Mouse (Mus musculus) midbrain, embryonic 10.5 days (tissue): ENCODE measurements at regions not wholly inside any gene's neighbourhood (a gene's known extent, or its start where the extent isn't known, plus 50 kb on each side); places are given as distances from the start of the nearest gene placed in this dataset.

Experiments
- DNase-seq: peaks from one replicate; pipeline ENCODE4 v3.0.0-alpha.2; 2017; ENCODE audit warnings: low spot score
- H3K27ac ChIP-seq: fragments of 300-500 bp; sonication (generic); replicated peaks from 2 replicates; pipeline ENCODE4 v1.5.1; 2016; ENCODE audit warnings: mild to moderate bottlenecking
- H3K27me3 ChIP-seq: fragments of 300-500 bp; sonication (generic); 2 replicates; pipeline ENCODE4 v1.6.1; 2016; ENCODE audit warnings: low read depth, mild to moderate bottlenecking; ENCODE audit not compliant: poor library complexity, severe bottlenecking
- H3K36me3 ChIP-seq: fragments of 300-500 bp; sonication (generic); 2 replicates; pipeline ENCODE4 v1.6.1; 2016; ENCODE audit warnings: mild to moderate bottlenecking, moderate library complexity
- H3K4me1 ChIP-seq: fragments of 300-500 bp; sonication (generic); 2 replicates; pipeline ENCODE4 v1.6.1; 2016
- H3K4me3 ChIP-seq: fragments of 300-500 bp; sonication (generic); 2 replicates; pipeline ENCODE4 v1.5.1; 2016; ENCODE audit warnings: mild to moderate bottlenecking, moderate library complexity
- H3K9me3 ChIP-seq: fragments of 300-500 bp; sonication (generic); replicated peaks from 2 replicates; pipeline ENCODE4 v1.6.1; 2016; ENCODE audit warnings: mild to moderate bottlenecking
- WGBS: fragments of 180-500 bp; shearing (Covaris S2); methylation state at CpG from one replicate; pipeline ENCODE4 v1.1.7; 2016; 5-methylcytosine and 5-hydroxymethylcytosine counted together

DNA sequence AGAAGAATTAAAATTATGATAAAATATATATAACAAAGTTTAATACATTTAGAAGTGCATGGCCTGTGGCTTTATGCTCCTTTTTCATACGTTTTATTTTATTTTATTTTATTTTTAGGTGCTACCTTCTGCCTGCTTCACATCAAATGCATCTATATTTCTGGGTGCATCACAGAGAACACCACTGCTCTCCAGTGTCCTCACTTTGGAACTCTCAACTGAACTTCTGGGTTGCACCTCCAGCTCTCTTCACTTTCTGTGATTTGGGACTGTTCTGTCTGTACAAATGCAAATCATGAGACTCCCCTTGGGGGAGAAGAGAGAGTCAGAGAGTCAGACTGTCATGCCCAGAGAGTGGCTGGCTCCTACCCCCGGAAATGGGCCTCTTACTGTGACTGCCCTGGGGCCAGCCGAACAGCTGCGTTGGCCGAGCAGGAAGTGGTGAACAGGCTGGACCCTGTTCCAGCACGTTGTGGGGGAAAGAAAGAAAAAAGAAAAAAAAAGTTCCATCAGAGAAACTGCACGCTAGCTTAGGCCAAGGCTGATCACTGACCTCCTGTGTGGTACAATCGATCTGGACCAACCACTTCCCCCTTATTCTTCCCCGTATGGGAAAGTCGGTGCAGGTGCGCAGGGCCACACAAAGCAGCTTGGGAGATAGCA lies 111.9 kb upstream of the Id2 start:
- peak overlapping the region; percentile 59; the same call in 1 of the 2 replicates for H3K27ac ChIP-seq
- WGBS, result 47% methylated on average over 11 of the region's 11 CpGs

DNA sequence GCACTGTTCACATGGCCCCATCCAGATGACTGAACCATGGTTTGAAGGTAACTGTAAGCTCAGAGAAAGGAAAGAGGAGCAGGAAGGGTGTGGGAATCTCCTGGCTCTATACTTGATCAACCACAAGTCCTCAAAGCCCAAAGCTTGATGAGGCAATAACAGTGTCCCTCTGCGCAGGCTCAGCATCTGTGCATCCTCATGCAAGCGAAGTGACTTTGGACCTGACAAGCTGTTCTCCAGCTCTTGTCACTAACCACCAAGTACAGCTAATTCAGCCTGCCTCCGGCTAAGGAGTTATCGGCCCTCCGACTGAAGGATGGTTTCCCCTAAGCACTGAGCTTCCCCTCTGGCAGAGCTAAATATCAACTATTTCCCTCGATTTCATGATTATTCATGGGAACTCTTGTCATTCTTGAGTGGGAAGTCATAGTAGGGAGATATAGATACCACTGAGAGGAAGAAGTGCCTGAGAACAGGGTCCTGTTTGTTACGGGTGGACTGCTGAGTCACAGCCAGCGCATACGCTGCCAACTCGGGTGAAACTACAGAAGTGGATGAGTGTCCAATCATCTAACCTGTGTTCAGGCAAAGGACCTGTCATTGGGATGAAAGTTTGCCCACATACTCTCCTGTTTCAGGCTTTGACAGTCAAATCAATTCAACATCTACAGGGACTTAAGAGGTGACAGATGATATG lies 106.6 kb upstream of the Id2 start:
- 92% methylated on average over 10 of the region's 10 CpGs for WGBS
- H3K4me1 ChIP-seq, result peaks cover 4% of the 10 kb centered on the region; the same call in 1 of the 2 replicates
- H3K27me3 ChIP-seq, result no peaks in the 10 kb centered on the region
- no peaks in the 10 kb centered on the region; the same call in 1 of the 2 replicates for H3K9me3 ChIP-seq
- no peak overlapping the region; the same call in 1 of the 2 replicates for H3K27ac ChIP-seq
- no peak for DNase-seq
- no peaks in the 10 kb centered on the region for H3K36me3 ChIP-seq
- H3K4me3 ChIP-seq, result no peak overlapping the region

More for the DNA sequence above, 111.9 kb upstream of the Id2 start:
- no peaks in the 10 kb centered on the region for H3K36me3 ChIP-seq
- DNase-seq, result no peak
- H3K4me3 ChIP-seq, result no peak overlapping the region
- H3K27me3 ChIP-seq, result peaks cover 7% of the 10 kb centered on the region
- H3K9me3 ChIP-seq, result 0 out of 2 replicates have a peak, but pooled peaks cover 4% of the 10 kb centered on the region
- H3K4me1 ChIP-seq, result peaks cover 37% of the 10 kb centered on the region

DNA sequence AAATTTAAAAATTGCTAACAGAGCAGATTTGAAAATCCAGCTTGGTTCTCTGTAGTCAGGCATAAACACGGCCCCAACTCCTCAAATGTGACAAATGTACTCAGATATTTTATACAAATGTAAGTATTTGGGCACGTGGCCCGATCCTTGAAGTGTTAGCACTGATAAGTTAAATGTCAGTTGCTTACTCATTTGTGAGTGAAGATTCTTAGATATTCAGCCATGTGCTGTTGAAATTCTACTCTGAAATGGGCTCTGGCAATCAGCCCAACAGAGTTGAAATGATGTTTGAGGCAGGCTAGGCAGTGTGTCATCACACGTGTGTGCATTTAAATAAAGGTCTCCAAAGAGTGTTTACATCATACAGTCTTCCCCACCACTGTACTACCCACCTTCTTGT lies 103.2 kb upstream of the Id2 start:
- WGBS, result 92% methylated on average over 4 of the region's 4 CpGs
- no peak for DNase-seq

DNA sequence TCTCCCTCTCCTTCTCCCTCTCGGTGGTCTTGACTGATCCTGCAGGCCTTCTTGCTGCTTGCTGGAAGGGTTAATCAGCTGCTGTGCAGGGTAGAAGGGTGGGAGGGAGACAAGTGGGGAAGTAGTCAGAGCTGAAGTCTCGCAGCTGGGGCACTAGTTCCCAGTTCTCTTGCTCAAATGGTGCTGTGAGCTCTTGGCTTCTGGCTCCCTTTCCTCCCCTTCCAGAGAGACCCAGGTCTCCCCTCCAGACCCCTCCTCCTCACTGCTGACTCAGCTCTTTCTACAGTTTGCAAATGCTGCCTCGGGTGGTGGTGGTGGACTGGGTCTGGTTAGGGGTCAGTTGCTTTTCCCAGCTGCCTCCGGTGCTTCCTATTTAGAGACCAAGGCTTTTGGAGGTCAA lies 100.8 kb upstream of the Id2 start:
- peak overlapping the region; percentile 63 for H3K27ac ChIP-seq
- no peak overlapping the region for H3K4me3 ChIP-seq
- H3K4me1 ChIP-seq, result peaks cover 12% of the 10 kb centered on the region
- WGBS, result 41% methylated on average over 3 of the region's 4 CpGs
- DNase-seq, result no peak
- H3K9me3 ChIP-seq, result no peaks in the 10 kb centered on the region; the same call in 1 of the 2 replicates
- no peaks in the 10 kb centered on the region for H3K27me3 ChIP-seq
- H3K36me3 ChIP-seq, result no peaks in the 10 kb centered on the region

More for the DNA sequence above, 103.2 kb upstream of the Id2 start:
- no peaks in the 10 kb centered on the region for H3K27me3 ChIP-seq
- H3K27ac ChIP-seq, result no peak overlapping the region
- no peaks in the 10 kb centered on the region for H3K36me3 ChIP-seq
- no peak overlapping the region for H3K4me3 ChIP-seq
- peaks cover 12% of the 10 kb centered on the region for H3K4me1 ChIP-seq
- no peaks in the 10 kb centered on the region; the same call in 1 of the 2 replicates for H3K9me3 ChIP-seq

DNA sequence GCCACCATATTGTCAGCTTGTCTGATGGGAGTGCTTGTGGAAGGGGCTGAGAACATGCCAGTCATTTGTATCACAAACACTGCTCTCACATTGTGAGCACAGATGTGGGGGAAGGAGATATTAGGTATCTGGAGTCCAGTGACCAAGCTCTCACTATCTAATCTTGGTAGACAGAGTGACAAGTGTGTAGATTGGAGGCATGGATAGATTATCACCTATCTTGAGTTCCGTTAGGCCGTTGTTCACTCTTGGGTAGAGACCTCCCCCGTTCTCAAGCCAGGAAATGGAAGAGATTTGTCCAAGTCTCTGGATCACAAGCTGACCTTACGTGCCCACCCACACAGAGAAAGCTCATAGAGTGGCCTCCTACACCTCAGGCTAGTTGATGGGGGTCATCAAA lies 99.1 kb upstream of the Id2 start:
- WGBS, result 91% methylated on average over 4 of the region's 4 CpGs
- Histone ChIP-seq H3K4me1 (peaks cover 12% of the 10 kb centered on the region), H3K36me3 (no peaks in the 10 kb centered on the region), H3K27ac (no peak overlapping the region), H3K4me3 (no peak overlapping the region), H3K9me3 (no peaks in the 10 kb centered on the region; the same call in 1 of the 2 replicates), H3K27me3 (no peaks in the 10 kb centered on the region)
- DNase-seq, result no peak

DNA sequence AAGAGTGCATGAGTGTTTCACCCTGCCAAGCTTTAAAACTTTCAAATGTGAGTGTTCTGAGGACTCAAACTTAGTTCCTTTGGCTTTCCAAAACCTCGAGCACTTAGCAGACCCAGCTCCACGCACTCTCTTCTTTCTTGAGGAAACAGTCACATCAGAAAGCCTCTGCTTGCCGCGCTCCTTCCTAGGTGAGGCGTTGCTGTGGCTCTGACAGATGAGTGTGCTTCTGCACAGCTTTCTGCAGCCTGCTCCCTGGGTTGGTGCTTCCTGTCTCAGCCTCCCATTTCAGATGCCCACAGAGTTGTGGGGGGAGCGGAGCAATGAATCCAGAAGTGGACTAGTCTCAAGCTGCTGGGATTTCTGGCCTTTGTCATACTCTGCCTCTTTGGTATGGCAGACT lies 95.3 kb upstream of the Id2 start:
- no peaks in the 10 kb centered on the region for H3K36me3 ChIP-seq

DNA sequence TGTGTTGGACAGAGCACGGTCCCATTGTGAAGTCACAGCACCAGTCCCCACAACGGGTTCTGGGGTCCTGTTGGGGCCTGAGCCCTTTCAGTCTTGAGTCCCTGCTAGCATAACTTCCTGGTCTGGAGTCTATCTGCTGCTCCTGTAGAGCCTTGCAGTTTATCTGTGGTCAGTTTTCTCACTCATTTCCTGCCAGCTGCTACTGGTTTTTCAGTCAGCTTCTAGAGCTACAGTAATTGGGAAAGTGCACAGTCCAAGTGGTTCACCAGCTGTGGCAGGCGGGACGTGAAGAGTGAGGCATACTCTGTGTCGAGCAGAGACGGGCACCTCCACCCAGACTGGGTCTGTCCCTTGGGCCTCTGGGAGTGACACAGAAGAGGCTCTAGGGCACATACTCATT lies 93.4 kb upstream of the Id2 start:
- peak overlapping the region; percentile 42; the same call in 1 of the 2 replicates for H3K27ac ChIP-seq
- no peaks in the 10 kb centered on the region for H3K36me3 ChIP-seq
- no peaks in the 10 kb centered on the region for H3K27me3 ChIP-seq
- H3K9me3 ChIP-seq, result no peaks in the 10 kb centered on the region; the same call in 1 of the 2 replicates
- H3K4me1 ChIP-seq, result 0 out of 2 replicates have a peak, but pooled peaks cover 3% of the 10 kb centered on the region
- WGBS, result 82% methylated on average over 6 of the region's 6 CpGs
- H3K4me3 ChIP-seq, result no peak overlapping the region
- DNase-seq, result no peak

More for the DNA sequence above, 95.3 kb upstream of the Id2 start:
- Histone ChIP-seq H3K4me3 (no peak overlapping the region), H3K4me1 (peaks cover 4% of the 10 kb centered on the region; the same call in 1 of the 2 replicates), H3K27me3 (no peaks in the 10 kb centered on the region), H3K27ac (no peak overlapping the region), H3K9me3 (no peaks in the 10 kb centered on the region)
- DNase-seq, result no peak
- 92% methylated on average over 6 of the region's 6 CpGs for WGBS

DNA sequence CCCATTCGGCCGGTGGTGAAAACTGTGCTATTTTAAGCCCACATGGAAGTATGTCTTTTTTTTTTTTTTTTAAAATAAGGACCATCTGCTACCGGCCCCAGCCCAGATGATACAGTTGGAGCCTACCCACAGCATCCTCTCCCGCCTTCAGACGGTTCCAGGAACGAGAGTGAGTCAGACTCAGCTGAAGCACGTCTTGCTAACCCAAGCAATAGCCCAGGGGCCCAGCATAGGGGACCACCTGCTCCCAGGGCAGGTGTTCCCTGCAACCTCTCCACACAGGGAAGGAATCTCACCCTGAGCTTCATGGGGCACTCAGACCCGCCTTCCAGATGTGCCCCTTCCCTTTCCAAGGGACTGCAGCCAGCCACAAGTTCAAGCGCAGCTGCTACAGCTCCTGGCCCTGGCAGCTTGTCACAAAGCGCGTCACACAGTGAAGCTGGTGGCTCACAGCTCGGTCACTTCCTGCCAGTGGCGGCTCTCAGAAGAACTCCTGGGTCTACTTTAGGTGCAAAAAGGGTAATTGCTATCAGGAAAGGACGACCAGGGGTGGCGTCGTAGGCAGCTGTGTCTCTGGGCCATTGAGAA lies 92.3 kb upstream of the Id2 start:
- no peaks in the 10 kb centered on the region for H3K36me3 ChIP-seq
- no peak overlapping the region for H3K4me3 ChIP-seq
- 82% methylated on average over 16 of the region's 16 CpGs for WGBS
- no peak overlapping the region; the same call in 1 of the 2 replicates for H3K27ac ChIP-seq
- H3K27me3 ChIP-seq, result no peaks in the 10 kb centered on the region
- H3K4me1 ChIP-seq, result 0 out of 2 replicates have a peak, but pooled peaks cover 3% of the 10 kb centered on the region
- DNase-seq, result no peak
- no peaks in the 10 kb centered on the region; the same call in 1 of the 2 replicates for H3K9me3 ChIP-seq

DNA sequence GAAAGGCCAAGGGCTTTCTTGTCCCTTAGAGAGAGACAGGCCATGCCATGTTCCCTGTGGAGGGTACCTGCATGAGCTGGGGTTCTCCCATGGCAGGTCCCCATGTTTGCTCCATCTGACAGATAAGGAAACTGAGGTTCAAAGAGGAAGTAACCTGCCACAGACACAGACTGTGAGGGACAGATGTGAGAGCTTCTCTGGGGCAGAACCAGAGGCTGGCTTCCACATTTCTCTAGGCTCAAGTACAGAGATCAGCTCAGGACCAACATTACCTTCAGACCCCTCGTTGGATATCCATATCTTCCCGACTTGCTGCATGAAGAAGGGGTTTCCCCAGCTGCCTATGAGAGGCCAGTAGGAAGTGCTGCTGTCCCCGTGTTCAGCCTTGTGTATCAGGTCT lies 91.6 kb upstream of the Id2 start:
- H3K27ac ChIP-seq, result 0 out of 2 replicates have a peak overlapping the region, but pooled peaks have one; percentile 30
- WGBS, result 81% methylated on average over 3 of the region's 3 CpGs
- DNase-seq, result no peak
- H3K27me3 ChIP-seq, result no peaks in the 10 kb centered on the region
- H3K36me3 ChIP-seq, result no peaks in the 10 kb centered on the region
- H3K4me3 ChIP-seq, result no peak overlapping the region
- H3K4me1 ChIP-seq, result 0 out of 2 replicates have a peak, but pooled peaks cover 3% of the 10 kb centered on the region
- H3K9me3 ChIP-seq, result no peaks in the 10 kb centered on the region; the same call in 1 of the 2 replicates

DNA sequence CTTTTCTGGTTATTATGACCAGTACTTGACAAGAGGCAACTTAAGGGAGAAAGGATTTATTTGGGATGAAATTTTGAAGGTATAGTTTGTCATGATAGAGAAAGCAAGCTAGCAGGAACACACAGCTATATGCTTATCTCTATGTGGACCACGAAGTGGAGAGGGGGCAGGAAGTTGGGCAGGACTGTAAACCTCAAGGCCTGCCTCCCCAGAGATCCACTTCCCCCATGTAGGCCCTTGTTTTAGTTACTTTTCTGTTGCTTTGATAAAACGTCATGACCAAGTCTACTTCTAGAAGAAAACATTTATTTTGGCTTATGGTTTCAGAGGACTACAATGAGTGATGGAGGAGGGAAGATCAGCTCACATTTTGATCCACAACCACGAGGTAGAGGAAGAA lies 90.3 kb upstream of the Id2 start:
- H3K27ac ChIP-seq, result no peak overlapping the region
- H3K9me3 ChIP-seq, result no peaks in the 10 kb centered on the region; the same call in 1 of the 2 replicates
- 0 out of 2 replicates have a peak, but pooled peaks cover 3% of the 10 kb centered on the region for H3K4me1 ChIP-seq
- H3K27me3 ChIP-seq, result no peaks in the 10 kb centered on the region
- DNase-seq, result no peak
- no peaks in the 10 kb centered on the region for H3K36me3 ChIP-seq
- 77% methylated on average over 3 of the region's 3 CpGs for WGBS
- H3K4me3 ChIP-seq, result no peak overlapping the region

DNA sequence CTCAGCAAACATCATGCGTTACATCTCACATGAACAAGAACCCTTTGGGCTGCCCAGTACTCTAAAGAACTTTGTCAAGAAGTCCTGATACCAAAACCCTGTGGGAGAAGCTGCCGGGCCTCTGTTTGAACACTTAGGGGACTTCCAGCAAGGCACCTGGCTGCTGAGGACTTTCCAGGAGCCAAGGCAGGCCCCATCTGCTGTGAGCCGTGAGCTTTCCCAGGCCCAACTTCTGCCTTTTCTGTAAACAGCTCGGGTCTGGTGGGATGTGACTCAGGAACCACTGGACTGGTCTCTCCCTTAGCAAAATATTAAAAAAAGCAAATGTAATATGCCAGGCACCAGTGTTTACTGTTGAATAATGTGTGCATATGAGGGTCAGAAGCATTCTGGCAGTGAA lies 85.7 kb upstream of the Id2 start:
- H3K9me3 ChIP-seq, result peaks cover 9% of the 10 kb centered on the region; the same call in 1 of the 2 replicates
- no peaks in the 10 kb centered on the region for H3K27me3 ChIP-seq
- H3K27ac ChIP-seq, result no peak overlapping the region
- no peaks in the 10 kb centered on the region for H3K36me3 ChIP-seq
- DNase-seq, result no peak
- 0 out of 2 replicates have a peak, but pooled peaks cover 3% of the 10 kb centered on the region for H3K4me1 ChIP-seq
- no peak overlapping the region for H3K4me3 ChIP-seq
- 90% methylated on average over 4 of the region's 4 CpGs for WGBS

DNA sequence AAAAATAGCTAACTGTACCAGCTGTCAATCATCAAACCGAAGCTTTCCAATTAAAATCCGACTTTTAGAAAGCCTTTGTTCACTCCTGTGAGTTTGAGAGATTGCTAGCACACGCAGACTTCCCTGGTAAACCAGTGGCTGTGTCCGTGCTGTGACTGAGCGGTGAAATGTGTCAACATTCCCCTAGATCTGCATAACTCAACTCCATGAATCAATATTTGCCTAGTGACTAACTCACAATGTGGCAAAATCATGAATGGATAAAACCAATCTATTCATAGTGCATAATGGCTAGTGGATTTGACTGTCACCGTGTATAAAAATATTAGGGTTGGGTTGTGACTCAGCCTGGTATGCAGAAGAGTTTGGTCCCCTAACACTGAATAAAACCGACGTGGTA lies 84.4 kb upstream of the Id2 start:
- Histone ChIP-seq H3K4me3 (no peak overlapping the region), H3K4me1 (0 out of 2 replicates have a peak, but pooled peaks cover 4% of the 10 kb centered on the region), H3K27ac (no peak overlapping the region), H3K36me3 (no peaks in the 10 kb centered on the region), H3K9me3 (peaks cover 9% of the 10 kb centered on the region; the same call in 1 of the 2 replicates), H3K27me3 (no peaks in the 10 kb centered on the region)
- WGBS, result 91% methylated on average over 8 of the region's 8 CpGs
- no peak for DNase-seq
